ENCODE assay signal across 8 mouse cellular contexts in the genomic region with DNA sequence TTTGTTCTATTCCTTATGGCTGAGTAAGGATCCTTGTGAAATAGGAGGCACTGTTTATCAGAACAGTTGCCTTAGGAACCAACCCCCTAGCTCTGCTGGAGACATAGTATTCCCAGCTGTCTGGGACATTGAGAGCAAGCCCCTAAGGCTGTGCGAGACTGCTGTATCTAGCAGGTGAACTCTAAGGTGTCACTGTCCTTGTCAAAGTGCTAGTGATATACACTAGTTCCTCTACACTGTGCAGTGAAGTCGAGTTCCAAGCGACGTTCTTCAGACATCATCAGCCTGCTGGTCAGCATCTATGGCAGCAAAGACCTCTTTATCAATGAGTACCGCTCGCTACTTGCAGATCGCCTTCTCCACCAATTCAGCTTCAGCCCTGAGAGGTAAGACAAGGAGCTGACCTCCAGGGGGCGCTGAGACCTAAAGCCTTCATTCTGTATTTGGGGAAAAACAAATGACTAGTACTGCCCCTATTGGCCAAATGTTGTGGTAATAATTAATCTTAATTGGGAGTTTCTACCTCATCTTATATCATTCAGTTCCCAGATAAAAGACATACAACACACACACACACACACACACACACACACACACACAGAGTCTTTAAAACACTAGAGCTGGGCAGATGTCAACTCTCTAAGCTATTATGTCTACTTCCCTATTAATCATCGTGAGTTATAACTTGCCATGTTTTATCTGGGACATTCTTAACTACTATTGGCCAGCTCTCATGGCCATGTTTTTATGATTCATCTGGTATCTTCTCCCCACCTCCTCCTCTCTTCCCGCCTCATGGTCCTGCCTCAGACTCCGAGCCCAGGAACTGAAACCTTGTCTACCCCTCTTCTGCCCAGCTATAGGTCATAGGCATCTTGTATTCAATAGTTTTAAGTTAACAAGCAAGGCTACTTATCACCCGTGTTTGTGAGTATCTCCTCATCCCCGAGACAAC. TPM values are rescaled to one million over a fixed set of nuclear protein-coding genes. Genes with fewer than 3 reads are reported as not detected.
DNase-seq lines count a peak whose midpoint lies in the region; ATAC-seq and TF ChIP-seq lines count a peak whose summit lies in the region.

No protein-coding gene starts in this region.

- H3K36me3 ChIP-seq in ES-Bruce4 (ENCODE audit: control insufficient read depth, insufficient read depth, low read length, poor library complexity, severe bottlenecking), result peaks cover 32% of the 10 kb centered on the region
- H3K36me3 ChIP-seq in forebrain, embryonic 13.5 days (ENCODE audit: poor library complexity, severe bottlenecking), result peaks cover 97% of the 10 kb centered on the region
- peaks cover 41% of the 10 kb centered on the region for H3K36me3 ChIP-seq in liver, embryonic 14.5 days (replicated peaks; ENCODE audit: control insufficient read depth, insufficient read depth, low read depth)
- peaks cover 28% of the 10 kb centered on the region for H3K36me3 ChIP-seq in neural tube, embryonic 11.5 days (ENCODE audit: control insufficient read depth, insufficient read depth, low read length)

- DNase-seq in 416B (ENCODE audit: low read depth), result peak; percentile 89
- peak; percentile 81 for DNase-seq in cerebellum, adult 11 months
- DNase-seq in kidney, adult 8-10 months, result peak; percentile 78 to 90
- DNase-seq in liver, embryonic 14.5 days (ENCODE audit: low read depth in 3 of 3, low spot score in 3 of 3), result peak; percentile 68 to 73 (median 70)
- DNase-seq in neural tube, embryonic 11.5 days (ENCODE audit: low spot score), result peak; percentile 81
- peak; percentile 90 for DNase-seq in thymus, postnatal 4 days

- no peak overlapping the region for H3K4me3 ChIP-seq in ES-Bruce4 (ENCODE audit: low read depth, low read length)
- no peak overlapping the region for H3K4me3 ChIP-seq in forebrain, embryonic 13.5 days
- no peak overlapping the region for H3K4me3 ChIP-seq in liver, embryonic 14.5 days (ENCODE audit: insufficient read depth in 1 of 2, low read depth in 2 of 2, low read length in 2 of 2)
- no peak overlapping the region for H3K4me3 ChIP-seq in neural tube, embryonic 11.5 days (ENCODE audit: low read depth, low read length)

- H3K9me3 ChIP-seq in ES-Bruce4 (replicated peaks; ENCODE audit: control insufficient read depth, insufficient read depth, low read length, poor library complexity, severe bottlenecking), result no peaks in the 10 kb centered on the region
- H3K9me3 ChIP-seq in forebrain, embryonic 13.5 days (replicated peaks), result no peaks in the 10 kb centered on the region
- H3K9me3 ChIP-seq in liver, embryonic 14.5 days (ENCODE audit: control insufficient read depth, low read length), result no peaks in the 10 kb centered on the region
- H3K9me3 ChIP-seq in neural tube, embryonic 11.5 days (ENCODE audit: control insufficient read depth, low read length), result no peaks in the 10 kb centered on the region

- 59% methylated on average over 13 of the region's 13 CpGs for WGBS in forebrain, embryonic 13.5 days
- 53% methylated on average over 13 of the region's 13 CpGs for WGBS in liver, embryonic 14.5 days (ENCODE audit: insufficient replicate concordance)
- 67% methylated on average over 13 of the region's 13 CpGs for WGBS in neural tube, embryonic 11.5 days

- no peaks in the 10 kb centered on the region for H3K27me3 ChIP-seq in ES-Bruce4 (ENCODE audit: control insufficient read depth, insufficient read depth, low read length, poor library complexity, severe bottlenecking)
- H3K27me3 ChIP-seq in forebrain, embryonic 13.5 days, result no peaks in the 10 kb centered on the region
- H3K27me3 ChIP-seq in liver, embryonic 14.5 days (ENCODE audit: control insufficient read depth, insufficient read depth, low read length), result no peaks in the 10 kb centered on the region
- no peaks in the 10 kb centered on the region for H3K27me3 ChIP-seq in neural tube, embryonic 11.5 days (ENCODE audit: control insufficient read depth, insufficient read depth, low read length)

- TF ChIP-seq CTCF in ES-Bruce4 (IDR thresholded peaks at IDR 0.05; ENCODE audit: low read depth, low read length), result peak; percentile 74
- TF ChIP-seq CTCF in liver, embryonic 14.5 days (IDR thresholded peaks at IDR 0.05; ENCODE audit: low read depth), result peak; percentile 91

- no peak for TF ChIP-seq EP300 in ES-Bruce4 (IDR thresholded peaks at IDR 0.05; ENCODE audit: insufficient read depth, low read depth, low read length)
- TF ChIP-seq EP300 in liver, embryonic 14.5 days (IDR thresholded peaks at IDR 0.05; ENCODE audit: low read depth), result no peak

- no peak for TF ChIP-seq POLR2A in ES-Bruce4 (IDR thresholded peaks at IDR 0.05; ENCODE audit: insufficient read depth, low read length)

- no peak overlapping the region for H3K4me2 ChIP-seq in forebrain, embryonic 13.5 days
- H3K4me2 ChIP-seq in liver, embryonic 14.5 days (ENCODE audit: low read depth), result no peak overlapping the region
- H3K4me2 ChIP-seq in neural tube, embryonic 11.5 days (ENCODE audit: low read depth), result no peak overlapping the region

- H3K4me1 ChIP-seq in ES-Bruce4 (ENCODE audit: control insufficient read depth, insufficient read depth, low read length), result no peaks in the 10 kb centered on the region
- peaks cover 5% of the 10 kb centered on the region; the same call in 1 of the 2 replicates for H3K4me1 ChIP-seq in forebrain, embryonic 13.5 days
- no peaks in the 10 kb centered on the region for H3K4me1 ChIP-seq in liver, embryonic 14.5 days (replicated peaks; ENCODE audit: control insufficient read depth in 2 of 2, insufficient read depth in 2 of 2, low read length in 1 of 2)
- H3K4me1 ChIP-seq in neural tube, embryonic 11.5 days (ENCODE audit: control insufficient read depth, insufficient read depth, low read length), result no peaks in the 10 kb centered on the region

- peak; percentile 55; the same call in 1 of the 2 replicates for ATAC-seq in forebrain, embryonic 13.5 days
- ATAC-seq in liver, embryonic 14.5 days (ENCODE audit: insufficient read depth), result no peak
- no peak for ATAC-seq in neural tube, embryonic 11.5 days (ENCODE audit: insufficient read depth, low FRiP score, low TSS enrichment)

- H3K9ac ChIP-seq in ES-Bruce4 (ENCODE audit: low read depth, poor library complexity, severe bottlenecking), result no peak overlapping the region
- H3K9ac ChIP-seq in forebrain, embryonic 13.5 days, result no peak overlapping the region
- H3K9ac ChIP-seq in liver, embryonic 14.5 days (replicated peaks), result no peak overlapping the region
- H3K9ac ChIP-seq in neural tube, embryonic 11.5 days (ENCODE audit: low read length), result no peak overlapping the region

- no peak overlapping the region for H3K27ac ChIP-seq in ES-Bruce4 (ENCODE audit: insufficient read depth, low read length)
- H3K27ac ChIP-seq in forebrain, embryonic 13.5 days, result no peak overlapping the region
- H3K27ac ChIP-seq in liver, embryonic 14.5 days, result no peak overlapping the region
- no peak overlapping the region for H3K27ac ChIP-seq in neural tube, embryonic 11.5 days (ENCODE audit: low read depth, low read length)

RNA-seq across cellular contexts. Expression of a gene that starts 6.9 kb away (rescaled TPM):
- polyA plus RNA-seq in ES-Bruce4 (2011; ENCODE audit: insufficient read depth, insufficient read length, low read depth, missing spikeins), result 72.4 and 76.0 TPM in 2 replicates
- 126 and 148 TPM in 2 replicates for polyA plus RNA-seq in forebrain, embryonic 13.5 days (2015; fragmentation: Nextera tagmentation; extraction: Ambion mirVana)
- polyA plus RNA-seq in liver, embryonic 14.5 days (2012; rRNA removed), result 20.5 and 23.8 TPM in 2 replicates
- polyA plus RNA-seq in liver, embryonic 14.5 days (2014; fragmentation: Nextera tagmentation; extraction: Ambion mirVana), result 30.2 TPM in 2 replicates
- 120 and 128 TPM in 2 replicates for polyA plus RNA-seq in neural tube, embryonic 11.5 days (2014; fragmentation: Nextera tagmentation; extraction: Ambion mirVana)

RNA-seq across cellular contexts. Expression of a gene that starts 7.0 kb away (rescaled TPM):
- 47.4 and 49.1 TPM in 2 replicates for polyA plus RNA-seq in ES-Bruce4 (2011; ENCODE audit: insufficient read depth, insufficient read length, low read depth, missing spikeins)
- polyA plus RNA-seq in forebrain, embryonic 13.5 days (2015; fragmentation: Nextera tagmentation; extraction: Ambion mirVana), result 233 and 245 TPM in 2 replicates
- polyA plus RNA-seq in liver, embryonic 14.5 days (2012; rRNA removed), result 65.8 and 76.0 TPM in 2 replicates
- polyA plus RNA-seq in liver, embryonic 14.5 days (2014; fragmentation: Nextera tagmentation; extraction: Ambion mirVana), result 145 and 155 TPM in 2 replicates
- polyA plus RNA-seq in neural tube, embryonic 11.5 days (2014; fragmentation: Nextera tagmentation; extraction: Ambion mirVana), result 217 and 227 TPM in 2 replicates

RNA-seq across cellular contexts. Expression of a gene that starts 8.7 kb away (rescaled TPM):
- not detected in 2 replicates for polyA plus RNA-seq in ES-Bruce4 (2011; ENCODE audit: insufficient read depth, insufficient read length, low read depth, missing spikeins)
- not detected in 2 replicates for polyA plus RNA-seq in forebrain, embryonic 13.5 days (2015; fragmentation: Nextera tagmentation; extraction: Ambion mirVana)
- polyA plus RNA-seq in liver, embryonic 14.5 days (2012; rRNA removed), result not detected in 2 replicates
- not detected in 2 replicates for polyA plus RNA-seq in liver, embryonic 14.5 days (2014; fragmentation: Nextera tagmentation; extraction: Ambion mirVana)
- not detected in 2 replicates for polyA plus RNA-seq in neural tube, embryonic 11.5 days (2014; fragmentation: Nextera tagmentation; extraction: Ambion mirVana)

RNA-seq across cellular contexts. Expression of a gene that starts 10.5 kb away (rescaled TPM):
- not detected in 2 replicates for polyA plus RNA-seq in ES-Bruce4 (2011; ENCODE audit: insufficient read depth, insufficient read length, low read depth, missing spikeins)
- 0.14 TPM in 1 of 2 replicates, not detected in the other for polyA plus RNA-seq in forebrain, embryonic 13.5 days (2015; fragmentation: Nextera tagmentation; extraction: Ambion mirVana)
- not detected in 2 replicates for polyA plus RNA-seq in liver, embryonic 14.5 days (2012; rRNA removed)
- not detected in 2 replicates for polyA plus RNA-seq in liver, embryonic 14.5 days (2014; fragmentation: Nextera tagmentation; extraction: Ambion mirVana)
- not detected in 2 replicates for polyA plus RNA-seq in neural tube, embryonic 11.5 days (2014; fragmentation: Nextera tagmentation; extraction: Ambion mirVana)

RNA-seq across cellular contexts. Expression of a gene that starts 16.8 kb away (rescaled TPM):
- 12.3 and 16.9 TPM in 2 replicates for polyA plus RNA-seq in ES-Bruce4 (2011; ENCODE audit: insufficient read depth, insufficient read length, low read depth, missing spikeins)
- polyA plus RNA-seq in forebrain, embryonic 13.5 days (2015; fragmentation: Nextera tagmentation; extraction: Ambion mirVana), result 9.7 and 10.8 TPM in 2 replicates
- polyA plus RNA-seq in liver, embryonic 14.5 days (2012; rRNA removed), result 1.6 and 2.6 TPM in 2 replicates
- 2.4 and 3.2 TPM in 2 replicates for polyA plus RNA-seq in liver, embryonic 14.5 days (2014; fragmentation: Nextera tagmentation; extraction: Ambion mirVana)
- 4.0 and 5.3 TPM in 2 replicates for polyA plus RNA-seq in neural tube, embryonic 11.5 days (2014; fragmentation: Nextera tagmentation; extraction: Ambion mirVana)
